Mouse (Mus musculus) hindbrain, embryonic 13.5 days (tissue): ENCODE measurements around the gene Camta2. TPM values are rescaled to one million over a fixed set of nuclear protein-coding genes. Genes with fewer than 3 reads are reported as not detected.

Source experiments
- ATAC-seq: fragments of 200-750 bp; cut with Nextera tagmentation; 2 replicates; pipeline ENCODE4 v1.8.0; 2017; ENCODE audit warnings: moderate TSS enrichment; ENCODE audit not compliant: low FRiP score
- H3K27ac ChIP-seq: fragments of 300-500 bp; sonication (generic); 2 replicates; pipeline ENCODE4 v1.5.1; 2015; ENCODE audit warnings: inconsistent platforms, mild to moderate bottlenecking, moderate library complexity
- H3K27me3 ChIP-seq: fragments of 300-500 bp; sonication (generic); 2 replicates; pipeline ENCODE4 v1.6.1; 2015; ENCODE audit warnings: mild to moderate bottlenecking, inconsistent platforms
- H3K36me3 ChIP-seq: fragments of 300-500 bp; sonication (generic); 2 replicates; pipeline ENCODE4 v1.6.1; 2015; ENCODE audit warnings: mild to moderate bottlenecking, inconsistent platforms
- H3K4me1 ChIP-seq: fragments of 300-500 bp; sonication (generic); replicated peaks from 2 replicates; pipeline ENCODE4 v1.6.1; 2015; ENCODE audit warnings: inconsistent platforms
- H3K4me2 ChIP-seq: fragments of 300-500 bp; sonication (generic); 2 replicates; pipeline ENCODE4 v1.6.1; 2015; ENCODE audit warnings: inconsistent platforms, mild to moderate bottlenecking, moderate library complexity
- H3K4me3 ChIP-seq: fragments of 300-500 bp; sonication (generic); 2 replicates; pipeline ENCODE4 v1.5.1; 2015; ENCODE audit warnings: mild to moderate bottlenecking, inconsistent platforms
- H3K9ac ChIP-seq: fragments of 300-500 bp; sonication (generic); 2 replicates; pipeline ENCODE4 v1.6.1; 2015; ENCODE audit warnings: mild to moderate bottlenecking, inconsistent platforms
- H3K9me3 ChIP-seq: fragments of 300-500 bp; sonication (generic); 2 replicates; pipeline ENCODE4 v1.6.1; 2016; ENCODE audit warnings: inconsistent platforms
- WGBS: fragments of 180-500 bp; shearing (Covaris S2); methylation state at CpG from one replicate; pipeline ENCODE4 v1.1.7; 2015; 5-methylcytosine and 5-hydroxymethylcytosine counted together
- polyA plus RNA-seq: library from polyadenylated mRNA; unstranded; fragments of >200 nt; fragmentation: Nextera tagmentation; extraction: Ambion mirVana; gene quantifications from 2 replicates; pipeline ENCODE4 v1.2.1, GENCODE M21; 2015

Camta2 gene
- polyA plus RNA-seq, 1 experiment from 2014 or later: 15.3 TPM

DNA sequence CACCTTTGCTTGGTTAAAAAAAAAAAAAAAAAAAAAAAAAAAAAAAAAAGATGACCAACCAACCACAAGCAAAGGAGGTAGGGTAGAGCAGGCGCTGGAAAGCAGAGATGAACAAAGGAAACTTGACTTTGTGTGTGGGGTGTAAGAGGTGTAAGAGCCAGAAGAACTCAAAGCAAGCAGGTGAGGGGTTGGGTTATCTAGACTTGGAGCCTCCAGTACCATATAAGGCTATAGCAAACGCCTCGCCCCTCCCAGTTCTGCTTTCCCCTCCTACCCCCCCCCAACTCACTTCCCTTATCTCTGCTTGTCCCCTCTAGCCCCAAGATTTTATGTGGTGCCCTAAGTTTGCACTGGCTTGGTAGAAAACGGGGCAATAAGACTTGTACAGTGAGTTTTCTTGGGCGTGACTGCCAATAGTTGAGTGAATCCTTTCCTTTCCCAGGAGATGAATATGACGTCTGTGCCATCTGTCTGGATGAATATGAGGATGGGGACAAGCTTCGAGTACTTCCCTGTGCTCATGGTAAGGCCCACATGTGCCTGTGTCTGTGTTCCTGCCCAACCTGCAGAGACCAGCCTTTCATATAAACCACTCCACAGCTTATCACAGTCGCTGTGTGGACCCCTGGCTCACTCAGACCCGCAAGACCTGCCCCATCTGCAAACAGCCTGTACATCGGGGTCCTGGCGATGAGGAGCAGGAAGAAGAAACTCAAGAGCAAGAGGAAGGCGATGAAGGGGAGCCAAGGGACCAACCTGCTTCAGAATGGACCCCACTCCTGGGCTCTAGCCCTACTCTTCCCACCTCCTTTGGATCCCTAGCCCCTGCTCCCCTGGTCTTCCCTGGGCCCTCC is 37.4 kb downstream of the Camta2 start:
- Histone ChIP-seq H3K4me3 (peak overlapping the region; percentile 8; the same call in 1 of the 2 replicates), H3K4me2 (no peak overlapping the region), H3K27me3 (no peaks in the 10 kb centered on the region), H3K9me3 (no peaks in the 10 kb centered on the region), H3K27ac (peak overlapping the region; percentile 18; the same call in 1 of the 2 replicates), H3K9ac (peak overlapping the region; percentile 43), H3K4me1 (peaks cover 69% of the 10 kb centered on the region), H3K36me3 (peaks cover 40% of the 10 kb centered on the region)
- 88% methylated on average over 12 of the region's 12 CpGs for WGBS
- ATAC-seq: no peak

DNA sequence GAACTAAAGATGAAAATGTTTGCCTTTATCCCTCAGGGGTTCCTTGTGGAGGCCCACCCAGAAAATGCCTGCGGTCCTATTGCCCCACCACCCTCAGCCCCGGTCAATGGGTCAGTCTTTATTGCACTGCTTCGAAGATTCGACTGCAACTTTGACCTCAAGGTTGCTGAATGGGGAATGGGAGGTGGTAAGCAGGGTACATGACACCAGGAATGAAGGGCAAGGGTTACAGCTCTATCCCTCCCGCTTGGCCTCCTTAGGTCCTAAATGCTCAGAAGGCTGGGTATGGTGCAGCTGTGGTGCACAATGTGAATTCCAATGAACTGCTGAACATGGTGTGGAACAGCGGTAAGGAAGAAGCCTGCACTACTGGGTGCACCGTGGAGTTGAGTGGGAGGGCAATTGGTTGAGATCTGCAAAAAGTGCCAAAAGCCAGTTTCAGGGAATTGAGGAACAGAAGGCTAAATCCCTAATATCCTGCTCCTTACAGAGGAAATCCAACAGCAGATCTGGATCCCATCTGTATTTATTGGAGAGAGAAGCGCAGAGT is 38.6 kb downstream of the Camta2 start:
- H3K27ac ChIP-seq: peak overlapping the region; percentile 23; the same call in 1 of the 2 replicates
- peaks cover 75% of the 10 kb centered on the region for H3K4me1 ChIP-seq
- H3K36me3 ChIP-seq: peaks cover 53% of the 10 kb centered on the region
- H3K27me3 ChIP-seq: no peaks in the 10 kb centered on the region
- no peak overlapping the region for H3K9ac ChIP-seq
- no peak overlapping the region for H3K4me3 ChIP-seq
- H3K4me2 ChIP-seq: peak overlapping the region; percentile 20; the same call in 1 of the 2 replicates
- ATAC-seq: no peak
- no peaks in the 10 kb centered on the region for H3K9me3 ChIP-seq
- 90% methylated on average over 8 of the region's 8 CpGs for WGBS

DNA sequence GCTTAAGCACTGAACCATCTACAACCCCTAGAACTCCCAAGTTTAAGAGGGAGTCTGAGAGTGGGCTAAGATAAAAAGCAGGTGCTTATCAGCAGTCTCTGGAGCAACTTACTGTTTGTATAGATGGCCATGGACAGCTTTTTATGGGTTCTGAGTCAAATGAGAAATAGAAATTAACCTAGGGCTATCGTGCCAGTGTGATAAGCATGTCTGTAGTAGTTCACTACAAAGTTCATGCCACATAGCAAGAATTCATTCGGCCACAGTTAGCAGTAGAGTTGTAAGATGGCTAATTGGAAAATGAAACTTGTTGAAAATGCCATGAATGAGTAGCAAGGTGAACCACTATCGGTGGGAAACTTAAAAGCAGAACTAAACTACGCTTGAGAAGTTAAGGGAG is 39.4 kb downstream of the Camta2 start:
- Histone ChIP-seq H3K9me3 (no peaks in the 10 kb centered on the region), H3K4me2 (peak overlapping the region; percentile 99), H3K27ac (no peak overlapping the region), H3K36me3 (peaks cover 59% of the 10 kb centered on the region), H3K27me3 (no peaks in the 10 kb centered on the region), H3K9ac (peak overlapping the region; percentile 92), H3K4me3 (peak overlapping the region; percentile 86), H3K4me1 (peaks cover 75% of the 10 kb centered on the region)
- 90% methylated on average over 4 of the region's 4 CpGs for WGBS
- no peak for ATAC-seq

DNA sequence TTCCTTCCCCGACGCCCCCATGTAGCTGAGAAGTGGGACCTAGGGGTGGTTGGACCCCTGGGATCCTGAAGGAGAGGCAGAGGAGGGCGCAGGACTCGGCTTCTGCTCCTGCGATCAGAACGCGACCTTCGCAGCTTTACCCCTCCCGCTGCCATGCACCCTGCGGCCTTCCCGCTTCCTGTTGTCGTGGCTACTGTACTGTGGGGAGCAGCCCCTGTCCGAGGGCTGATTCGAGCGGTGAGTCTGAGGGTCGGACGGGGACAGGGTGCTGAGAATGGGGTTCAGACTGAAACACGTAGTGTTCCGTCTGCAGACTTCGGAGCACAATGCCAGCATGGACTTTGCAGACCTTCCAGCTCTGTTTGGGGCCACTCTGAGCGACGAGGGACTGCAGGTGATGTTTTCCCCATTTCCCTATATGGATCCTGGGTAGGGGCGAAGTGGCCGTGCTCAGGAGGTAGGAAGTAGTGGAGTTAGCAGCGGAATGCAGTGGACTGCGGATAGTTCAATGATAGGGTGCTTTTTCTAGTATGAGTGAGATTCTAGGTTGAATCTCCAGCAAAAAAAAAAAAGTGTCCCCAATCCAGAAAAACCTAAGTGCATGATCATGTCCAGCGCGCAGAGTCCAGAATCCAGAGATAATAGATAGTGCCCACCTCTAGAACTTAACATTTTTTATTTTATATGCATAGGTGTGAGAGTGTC is 40.0 kb downstream of the Camta2 start:
- H3K27ac ChIP-seq: peak overlapping the region; percentile 96
- H3K9ac ChIP-seq: peak overlapping the region; percentile 92
- H3K4me2 ChIP-seq: peak overlapping the region; percentile 99
- H3K4me1 ChIP-seq: peaks cover 69% of the 10 kb centered on the region
- peak overlapping the region; percentile 86 for H3K4me3 ChIP-seq
- peaks cover 66% of the 10 kb centered on the region for H3K36me3 ChIP-seq
- ATAC-seq: peak; percentile 7; the same call in 1 of the 2 replicates
- no peaks in the 10 kb centered on the region for H3K27me3 ChIP-seq
- no peaks in the 10 kb centered on the region for H3K9me3 ChIP-seq
- WGBS: 5% methylated on average over 28 of the region's 28 CpGs

DNA sequence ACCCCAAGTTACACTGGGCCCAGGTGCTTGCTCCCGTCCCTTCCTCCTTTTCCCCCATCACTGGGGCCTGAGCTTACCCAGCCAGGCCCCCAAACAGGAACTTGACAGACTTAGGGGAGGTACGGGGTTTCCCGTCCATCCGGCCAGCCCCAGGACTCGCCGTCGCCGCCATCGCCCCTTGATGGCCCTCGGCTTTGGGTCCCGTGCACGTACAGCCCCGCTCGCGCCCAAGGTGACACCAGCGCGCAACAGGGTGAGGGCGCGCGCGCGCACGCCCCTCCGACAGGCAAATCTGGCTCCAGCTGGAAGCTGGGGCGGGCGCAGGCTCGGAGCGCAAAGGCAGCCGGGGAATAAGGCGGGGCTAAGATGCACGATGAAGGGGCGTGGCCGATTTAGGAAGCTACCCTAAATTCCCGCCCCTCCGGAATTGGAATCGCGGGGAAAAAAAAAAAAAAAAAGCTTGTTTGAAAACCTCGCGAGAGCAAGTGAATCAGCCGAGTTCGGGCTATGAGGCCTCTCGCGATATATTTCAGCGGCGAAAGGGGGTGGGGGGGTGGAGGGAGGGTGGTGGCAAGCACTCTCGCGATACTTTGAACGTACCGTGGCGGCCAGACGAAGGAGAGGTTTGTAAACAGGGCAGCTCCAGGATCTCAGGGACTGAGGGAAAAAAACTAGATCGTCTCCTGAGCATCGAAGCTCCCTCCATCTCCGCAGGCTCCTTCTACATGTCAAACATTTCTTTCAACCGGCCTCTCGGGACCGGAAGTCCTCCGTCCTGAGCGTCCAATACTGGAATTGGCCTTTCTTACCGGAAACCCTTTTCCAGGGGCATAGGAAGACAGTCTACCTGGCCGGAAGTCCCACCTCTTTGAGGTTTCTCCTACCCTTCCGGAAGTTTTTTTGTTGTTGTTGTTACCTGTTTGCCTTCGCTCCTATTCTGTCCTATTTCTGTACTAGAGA is 40.9 kb downstream of the Camta2 start, which contains the start of the genes Rnf167 and Slc25a11:
Rnf167 (plus strand) TSS at position 545 of the 960 bp plus-strand sequence.
Slc25a11 (minus strand) TSS at position 789 of the 960 bp plus-strand sequence.
- H3K9me3 ChIP-seq: no peaks in the 10 kb centered on the region
- H3K9ac ChIP-seq: peak within 1 kb of the TSS; percentile 95
- H3K27me3 ChIP-seq: no peaks in the 10 kb centered on the region
- 0% methylated on average over 63 of the region's 63 CpGs for WGBS
- peak within 1 kb of the TSS; percentile 86 for H3K4me3 ChIP-seq
- peak within 1 kb of the TSS; percentile 96 for H3K27ac ChIP-seq
- H3K4me2 ChIP-seq: peak within 1 kb of the TSS; percentile 99
- peaks cover 65% of the 10 kb centered on the region for H3K36me3 ChIP-seq
- H3K4me1 ChIP-seq: peaks cover 60% of the 10 kb centered on the region
- ATAC-seq: peak; percentile 92

DNA sequence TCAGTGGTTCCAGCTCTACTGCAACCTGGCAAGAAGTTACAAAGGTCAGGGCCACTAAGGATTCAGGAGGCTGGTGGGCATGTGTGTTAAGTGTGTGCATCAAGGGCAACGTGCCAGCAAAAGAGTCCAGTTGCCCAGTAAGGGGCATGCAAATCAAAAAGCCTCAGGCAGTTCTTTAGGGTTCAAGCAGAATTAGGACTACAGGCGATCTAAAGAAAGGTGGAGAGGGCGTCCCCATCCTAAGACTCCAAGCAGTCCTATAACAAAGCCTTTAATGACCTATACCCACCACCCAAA is 41.7 kb downstream of the Camta2 start:
- H3K4me2 ChIP-seq: peak overlapping the region; percentile 90
- peaks cover 54% of the 10 kb centered on the region for H3K4me1 ChIP-seq
- no peak; the same call in 1 of the 2 replicates for ATAC-seq
- peak overlapping the region; percentile 95 for H3K9ac ChIP-seq
- peaks cover 57% of the 10 kb centered on the region for H3K36me3 ChIP-seq
- peak overlapping the region; percentile 86 for H3K4me3 ChIP-seq
- no peaks in the 10 kb centered on the region for H3K27me3 ChIP-seq
- H3K9me3 ChIP-seq: no peaks in the 10 kb centered on the region
- peak overlapping the region; percentile 96 for H3K27ac ChIP-seq
- 23% methylated on average over 3 of the region's 3 CpGs for WGBS

DNA sequence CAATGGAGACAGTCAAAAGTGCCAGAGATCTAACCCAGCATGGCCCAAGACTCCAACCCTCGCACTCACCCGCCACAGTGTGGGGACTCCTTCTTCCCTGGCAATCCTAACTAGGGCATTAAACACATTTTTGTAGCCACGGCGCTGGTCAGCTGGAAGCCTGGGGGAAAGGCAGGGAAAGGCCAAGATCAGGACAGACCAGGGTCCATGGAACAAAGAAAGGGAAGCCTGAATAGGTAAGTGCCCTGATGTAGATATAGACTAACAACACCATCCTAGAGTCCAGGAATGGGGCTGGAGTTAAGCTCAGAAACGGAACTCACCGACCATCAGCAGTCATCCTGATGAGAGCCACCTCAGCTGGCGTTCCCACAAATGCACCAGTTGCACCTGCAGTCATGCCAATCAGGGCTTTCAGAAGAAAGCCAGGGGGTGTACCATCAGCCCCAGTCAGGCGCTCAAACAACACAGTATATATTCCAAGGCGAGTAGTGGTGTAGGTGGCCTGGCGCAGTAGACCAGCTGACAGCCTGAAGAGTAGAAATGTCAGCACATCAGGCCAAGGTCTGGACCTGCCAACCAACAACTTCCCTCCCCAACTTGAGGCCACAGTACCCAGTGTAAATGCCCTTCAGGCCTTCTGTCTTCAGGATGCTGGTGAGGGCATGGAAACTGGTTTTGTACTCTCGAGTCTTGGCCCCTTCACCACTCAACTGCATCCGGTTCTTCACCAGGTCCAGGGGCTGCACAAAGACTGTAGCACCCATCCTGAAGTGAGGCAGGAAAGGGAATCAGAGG is 42.2 kb downstream of the Camta2 start:
- Histone ChIP-seq H3K9ac (peak overlapping the region; percentile 95), H3K27me3 (no peaks in the 10 kb centered on the region), H3K27ac (peak overlapping the region; percentile 96; the same call in 1 of the 2 replicates), H3K4me3 (peak overlapping the region; percentile 86), H3K4me1 (peaks cover 49% of the 10 kb centered on the region), H3K4me2 (peak overlapping the region; percentile 90), H3K36me3 (peaks cover 51% of the 10 kb centered on the region), H3K9me3 (no peaks in the 10 kb centered on the region)
- no peak for ATAC-seq
- 90% methylated on average over 12 of the region's 12 CpGs for WGBS

DNA sequence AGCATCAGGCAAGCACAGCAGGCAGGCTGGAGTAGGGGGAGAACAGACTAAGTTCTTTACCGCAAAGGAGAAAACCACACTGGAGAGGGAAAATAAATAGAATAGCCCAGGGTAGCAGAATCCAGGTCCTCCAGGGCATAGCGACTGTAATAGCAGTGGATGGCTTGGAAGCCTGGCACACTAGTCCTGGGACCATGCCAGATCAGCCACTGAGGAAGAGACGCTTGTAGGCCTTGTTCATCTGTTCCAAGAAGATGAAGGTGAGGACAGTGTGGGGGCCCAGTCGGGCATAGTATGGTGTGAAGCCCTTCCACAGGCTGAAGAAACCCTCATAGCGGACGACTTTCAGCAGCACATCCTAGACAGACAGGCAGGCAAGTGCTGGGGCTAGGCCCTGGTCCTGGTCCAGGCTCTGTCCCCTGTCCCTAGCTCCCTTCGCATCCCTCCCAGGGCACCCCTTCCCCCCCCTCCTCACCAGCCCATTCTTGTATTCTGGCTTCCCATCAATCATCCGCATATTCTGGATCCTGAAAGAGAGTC is 43.3 kb downstream of the Camta2 start:
- no peak for ATAC-seq
- no peak overlapping the region for H3K4me2 ChIP-seq

DNA sequence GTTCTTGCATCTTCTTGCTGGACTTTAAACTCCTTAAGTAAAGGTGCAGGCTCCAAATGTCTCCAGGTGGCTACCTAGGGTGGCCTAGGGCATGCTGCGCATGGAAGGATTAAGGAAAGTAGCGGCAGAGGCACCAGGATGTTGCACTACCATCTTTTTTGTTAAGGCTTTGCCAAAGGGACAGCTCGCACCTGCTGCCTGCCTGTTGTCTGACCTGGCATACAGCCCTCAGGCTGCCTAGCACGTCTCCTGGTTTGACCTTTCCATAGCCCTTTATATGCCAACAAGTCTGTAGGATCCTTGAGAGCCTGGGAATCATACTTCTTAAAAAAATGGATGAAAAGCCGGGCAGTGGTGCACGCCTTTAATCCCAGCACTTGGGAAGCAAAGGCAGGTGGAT is 44.9 kb downstream of the Camta2 start:
- H3K4me3 ChIP-seq: no peak overlapping the region
- H3K27me3 ChIP-seq: 0 out of 2 replicates have a peak, but pooled peaks cover 3% of the 10 kb centered on the region
- no peaks in the 10 kb centered on the region for H3K9me3 ChIP-seq
- WGBS: 92% methylated on average over 6 of the region's 6 CpGs
- H3K27ac ChIP-seq: no peak overlapping the region
- no peak overlapping the region for H3K4me2 ChIP-seq
- peaks cover 33% of the 10 kb centered on the region for H3K36me3 ChIP-seq
- H3K9ac ChIP-seq: no peak overlapping the region
- ATAC-seq: no peak
- H3K4me1 ChIP-seq: peaks cover 26% of the 10 kb centered on the region

More for the DNA sequence above, 43.3 kb downstream of the Camta2 start:
- 95% methylated on average over 8 of the region's 8 CpGs for WGBS
- H3K27me3 ChIP-seq: no peaks in the 10 kb centered on the region
- peak overlapping the region; percentile 95; the same call in 1 of the 2 replicates for H3K9ac ChIP-seq
- H3K4me1 ChIP-seq: peaks cover 42% of the 10 kb centered on the region
- no peak overlapping the region for H3K27ac ChIP-seq
- H3K9me3 ChIP-seq: no peaks in the 10 kb centered on the region
- peaks cover 41% of the 10 kb centered on the region for H3K36me3 ChIP-seq
- no peak overlapping the region for H3K4me3 ChIP-seq

DNA sequence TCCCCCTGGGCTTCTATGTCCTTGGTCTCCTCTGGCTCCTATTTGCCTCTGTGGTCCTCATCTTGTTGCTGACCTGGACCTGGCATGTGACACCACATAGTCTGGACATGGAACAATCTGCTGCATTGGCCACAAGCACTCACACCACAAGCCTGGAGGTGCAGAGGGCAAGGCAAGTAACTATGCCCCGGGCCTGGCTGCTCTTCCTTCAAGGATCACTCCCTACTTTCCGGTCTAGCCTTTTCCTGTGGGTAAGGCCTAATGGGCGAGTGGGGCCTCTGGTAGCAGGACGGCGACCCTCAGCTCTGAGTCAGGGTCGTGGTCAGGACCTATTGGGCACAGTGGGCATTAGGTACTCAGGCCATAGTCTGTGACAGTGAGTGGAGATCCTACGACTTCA is 46.7 kb downstream of the Camta2 start:
- no peak overlapping the region for H3K4me3 ChIP-seq
- H3K4me2 ChIP-seq: no peak overlapping the region
- H3K9me3 ChIP-seq: no peaks in the 10 kb centered on the region
- 89% methylated on average over 7 of the region's 7 CpGs for WGBS
- H3K36me3 ChIP-seq: peaks cover 33% of the 10 kb centered on the region
- no peak overlapping the region for H3K27ac ChIP-seq
- no peak overlapping the region for H3K9ac ChIP-seq
- H3K4me1 ChIP-seq: peaks cover 19% of the 10 kb centered on the region
- 0 out of 2 replicates have a peak, but pooled peaks cover 3% of the 10 kb centered on the region for H3K27me3 ChIP-seq
- no peak for ATAC-seq
